Mouse (Mus musculus) 3T3-L1 (cell line): ENCODE data around the gene Tmub1.

ENCODE experiments used
- DNase-seq: peaks from one replicate; pipeline ENCODE4 v3.0.0-alpha.2; 2015; ENCODE audit warnings: low read depth, low spot score

The Tmub1 gene

DNA sequence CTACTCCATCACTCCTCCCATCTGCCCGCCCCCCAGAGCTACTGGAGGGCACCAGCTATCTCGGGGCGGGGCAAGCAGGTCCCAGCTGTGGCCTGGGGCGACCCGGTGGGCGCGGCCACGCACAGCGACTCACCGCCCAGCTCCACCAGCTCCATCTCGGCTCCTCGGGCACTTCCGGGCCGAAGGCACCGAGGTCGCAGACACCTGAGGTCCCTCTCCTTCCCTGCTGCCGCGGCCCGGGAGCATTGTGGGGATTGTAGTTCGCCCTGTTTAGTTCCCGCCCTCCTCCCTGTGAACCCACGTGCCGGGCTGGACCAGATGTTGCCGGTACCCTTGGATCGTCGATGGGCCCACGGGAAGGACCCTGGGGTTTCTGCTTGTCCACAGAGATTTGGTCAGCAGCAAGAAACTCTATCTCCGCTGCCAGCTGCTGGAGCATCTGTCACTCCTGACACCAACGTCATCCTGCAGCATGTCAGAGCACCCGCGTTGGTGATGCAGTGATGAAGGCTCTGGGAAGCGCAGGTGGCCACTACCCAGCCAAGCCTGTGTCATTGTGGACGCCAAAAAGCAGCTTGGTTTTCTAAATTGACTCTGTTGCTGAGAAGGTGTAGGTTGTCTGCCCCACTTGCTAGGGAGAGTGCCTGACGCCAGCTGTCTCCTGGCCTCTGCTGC, at the start of gene Tmub1:
Tmub1 (minus strand) TSS at position 231 of the 675 bp plus-strand sequence.
- DNase-seq: peak; percentile 80

GRCm38 (mm10) chr5:24496756-24497155, 49.1 kb upstream of the Tmub1 start:
- no peak for DNase-seq

DNA sequence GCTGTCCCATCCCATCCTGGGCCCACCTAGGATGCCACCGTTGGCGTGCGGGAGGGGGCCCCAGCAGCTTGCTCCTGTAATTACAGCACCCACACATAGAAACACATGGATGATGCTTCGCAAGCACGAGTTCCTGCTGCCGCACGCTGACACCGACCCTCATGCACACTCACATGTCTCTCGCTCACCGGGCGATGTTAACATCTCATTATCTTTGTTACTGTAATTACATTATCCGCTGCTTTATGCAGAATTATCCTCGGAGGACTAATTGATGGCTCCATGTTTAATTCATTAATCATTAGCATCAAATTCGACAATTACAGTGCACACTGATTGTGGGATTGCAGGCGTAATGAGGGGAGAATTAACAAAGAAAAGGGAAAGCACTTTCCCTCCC, 47.4 kb upstream of the Tmub1 start:
- no peak for DNase-seq

- no peak for DNase-seq
Measured at GRCm38 (mm10) chr5:24492546-24493285, 45.1 kb upstream of the Tmub1 start.

DNA sequence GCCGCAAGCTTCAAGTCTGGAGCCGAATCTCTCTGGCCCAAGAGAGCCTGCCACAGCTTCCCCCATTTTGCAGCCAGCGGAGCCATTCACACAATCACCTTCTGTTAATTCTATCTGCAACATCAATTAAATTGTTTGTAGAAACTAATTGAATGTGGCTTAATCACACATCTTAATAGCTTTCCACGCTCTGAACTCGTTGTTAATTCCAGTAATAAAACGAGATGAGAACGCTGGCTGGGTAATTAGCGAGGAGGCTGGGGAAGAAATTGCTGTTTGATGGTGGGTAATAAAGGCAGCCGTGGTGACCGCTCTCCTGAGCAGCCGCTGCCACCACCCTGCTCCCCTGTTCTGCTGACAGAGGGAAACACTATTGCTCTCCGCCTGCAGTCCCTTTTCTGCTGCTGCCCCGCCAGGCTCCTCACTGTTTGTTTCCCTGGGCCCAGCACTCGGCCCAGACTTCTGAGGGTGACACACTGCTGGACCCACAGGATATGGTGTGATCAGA, 42.8 kb upstream of the Tmub1 start:
- no peak for DNase-seq

GRCm38 (mm10) chr5:24486738-24487137, 39.1 kb upstream of the Tmub1 start:
- no peak for DNase-seq

DNA sequence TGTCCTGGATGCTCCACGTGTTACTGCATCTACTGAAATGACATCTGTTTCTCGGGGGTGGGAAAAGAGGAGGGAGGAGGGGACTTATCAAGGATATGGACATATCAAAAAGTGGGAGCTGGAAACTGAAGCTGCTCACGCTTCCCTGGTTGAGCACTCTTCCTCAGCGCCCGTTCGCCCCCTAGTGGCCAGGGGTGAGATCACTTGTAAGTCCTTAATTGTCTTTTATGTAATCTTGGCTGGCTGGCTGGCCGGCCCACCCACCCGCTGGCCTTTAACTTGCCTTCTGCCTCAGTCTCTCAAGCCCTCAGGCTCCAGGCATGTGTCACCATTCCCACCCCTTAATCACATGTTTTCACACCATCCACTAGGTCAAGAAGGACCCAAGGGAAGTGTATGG, 38.4 kb upstream of the Tmub1 start:
- peak; percentile 95 for DNase-seq

DNA sequence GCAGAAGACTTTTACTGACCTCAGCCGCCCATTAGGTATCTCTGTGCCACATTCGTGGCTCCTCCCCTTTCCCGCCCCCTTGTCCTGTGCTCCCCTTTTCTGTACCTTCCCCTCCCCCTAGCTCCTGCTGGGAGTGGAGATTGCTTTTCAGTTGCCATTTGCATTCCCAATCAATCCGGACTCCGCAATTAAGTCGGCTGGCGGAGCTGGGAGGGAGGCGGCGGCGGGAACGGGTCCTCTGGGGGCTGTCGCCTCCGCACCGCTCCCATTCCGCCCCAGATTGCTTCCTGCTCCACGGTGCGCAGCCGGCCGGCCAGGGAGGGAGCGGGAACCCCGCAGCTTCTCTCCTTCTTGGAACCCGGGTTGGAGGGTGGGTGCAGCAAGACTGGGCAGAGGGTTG, 37.3 kb upstream of the Tmub1 start:
- no peak for DNase-seq

DNA sequence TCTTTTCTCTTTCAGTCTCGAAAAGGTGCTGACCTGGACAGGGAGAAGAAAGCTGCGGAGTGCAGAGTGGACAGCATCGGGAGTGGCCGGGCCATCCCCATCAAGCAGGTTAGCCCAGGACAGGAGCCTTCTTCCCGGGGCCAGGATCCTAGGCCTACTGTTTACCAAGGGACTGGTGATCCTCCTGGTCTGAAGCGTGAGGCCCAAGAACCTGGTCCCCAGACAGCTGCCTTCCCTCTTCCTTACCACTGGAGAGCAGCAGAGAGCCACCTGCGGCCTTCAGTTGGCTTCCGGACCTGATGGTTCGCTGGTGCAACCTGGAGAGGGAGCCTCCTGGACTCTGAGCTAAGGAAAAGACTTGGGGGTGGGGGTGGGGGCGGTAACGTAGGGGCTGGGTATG, 35.7 kb upstream of the Tmub1 start:
- peak; percentile 80 for DNase-seq

GRCm38 (mm10) chr5:24482247-24483079, 34.8 kb upstream of the Tmub1 start:
- no peak for DNase-seq

- DNase-seq: peak; percentile 89
Measured at GRCm38 (mm10) chr5:24481647-24482046, 34.0 kb upstream of the Tmub1 start.

DNA sequence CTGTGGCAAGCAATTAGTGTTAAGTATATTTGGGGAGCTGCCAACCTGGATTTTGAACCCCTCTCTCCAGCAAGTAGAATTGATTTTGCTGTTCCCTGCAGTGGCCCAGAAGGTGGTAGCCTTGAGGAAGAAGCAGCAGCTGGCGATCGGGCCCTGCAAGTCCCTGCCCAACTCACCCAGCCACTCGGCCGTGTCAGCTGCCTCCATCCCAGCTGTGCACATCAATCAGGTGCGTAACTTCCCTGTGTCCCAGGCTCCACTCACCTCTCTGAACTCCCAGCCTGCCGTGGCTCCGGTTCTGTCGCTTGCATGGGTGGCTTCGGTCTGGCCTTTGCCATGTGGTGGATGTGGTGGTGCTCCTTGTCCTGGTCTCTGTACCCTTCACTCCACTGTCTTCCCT, 30.3 kb upstream of the Tmub1 start:
- DNase-seq: no peak

DNA sequence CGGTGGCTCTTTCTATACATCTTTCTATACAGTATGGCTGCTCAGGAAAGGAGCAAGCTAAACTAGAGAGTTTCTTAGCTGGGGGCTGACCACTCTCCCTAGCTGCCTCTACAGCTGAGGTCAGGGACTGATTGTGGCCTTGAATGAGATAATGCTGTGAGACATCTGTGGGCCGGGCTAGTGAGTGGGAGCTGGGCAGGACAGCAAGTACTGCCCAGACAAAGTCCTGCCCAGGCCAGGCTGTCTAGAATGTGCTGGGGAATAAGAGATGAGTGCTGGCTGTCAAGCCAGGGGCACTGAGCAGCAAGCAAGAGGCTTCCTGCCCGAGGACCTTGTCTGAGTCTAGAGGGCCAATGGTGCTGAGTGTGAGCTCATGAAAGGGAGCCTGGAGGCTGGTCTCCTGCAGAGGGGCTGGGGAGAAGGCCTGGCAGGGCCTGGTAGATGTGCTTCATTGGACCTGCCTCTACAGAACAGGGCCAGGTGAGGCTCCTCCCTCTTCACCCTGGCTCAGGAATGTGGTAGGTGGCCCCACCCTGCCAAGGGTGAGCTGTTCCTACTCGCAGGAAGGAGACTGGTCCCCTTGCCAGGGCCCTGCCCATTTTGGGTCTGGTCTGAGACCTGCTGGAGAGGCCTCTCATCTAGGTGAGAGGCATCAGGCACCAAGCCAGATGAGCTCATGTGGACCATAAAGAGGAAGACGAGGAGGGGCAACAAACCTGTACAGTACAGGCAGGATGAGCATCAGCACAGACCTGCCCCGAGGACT, 28.0 kb upstream of the Tmub1 start:
- no peak for DNase-seq

- no peak for DNase-seq
Measured at GRCm38 (mm10) chr5:24474723-24475261, 27.1 kb upstream of the Tmub1 start.

- no peak for DNase-seq
Measured at GRCm38 (mm10) chr5:24474025-24474722, 26.5 kb upstream of the Tmub1 start.

DNA sequence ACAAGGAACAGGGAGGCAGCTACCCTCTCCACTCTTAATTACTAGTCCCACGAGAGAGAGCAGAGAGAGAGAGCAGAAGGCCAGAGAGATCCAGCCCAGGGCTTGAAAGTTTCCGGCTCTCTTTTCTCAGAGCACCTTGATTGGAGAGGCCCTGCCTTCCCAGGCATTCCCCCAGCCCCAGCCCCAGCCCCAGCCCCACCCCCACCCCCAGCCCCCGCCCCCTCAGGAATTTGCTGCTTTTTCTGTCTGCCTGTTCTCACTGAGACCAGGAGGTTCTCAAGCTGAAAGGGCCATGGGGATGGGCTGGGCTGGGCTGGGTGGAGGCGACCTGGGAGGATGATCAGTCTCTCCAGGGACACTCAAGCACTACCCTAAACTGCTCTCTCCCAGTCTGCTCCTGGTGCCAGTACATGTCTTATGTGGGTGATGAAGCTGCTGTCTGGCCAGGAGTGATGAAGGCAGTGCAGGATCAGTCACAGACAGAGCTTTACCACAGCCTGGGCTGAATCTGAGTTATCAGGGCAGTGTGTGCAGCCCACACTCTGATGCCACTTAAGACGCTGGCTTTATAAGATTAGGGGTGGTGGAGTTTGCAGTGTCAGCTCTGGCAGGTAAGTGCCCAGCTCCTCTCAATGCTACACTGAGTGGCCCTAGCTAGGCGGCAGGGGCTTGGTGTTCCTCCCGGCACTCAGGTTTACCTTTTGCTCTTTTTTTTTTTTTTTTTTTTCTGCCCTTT, 25.4 kb upstream of the Tmub1 start:
- no peak for DNase-seq

GRCm38 (mm10) chr5:24470600-24470999, 22.9 kb upstream of the Tmub1 start:
- peak; percentile 83 for DNase-seq

DNA sequence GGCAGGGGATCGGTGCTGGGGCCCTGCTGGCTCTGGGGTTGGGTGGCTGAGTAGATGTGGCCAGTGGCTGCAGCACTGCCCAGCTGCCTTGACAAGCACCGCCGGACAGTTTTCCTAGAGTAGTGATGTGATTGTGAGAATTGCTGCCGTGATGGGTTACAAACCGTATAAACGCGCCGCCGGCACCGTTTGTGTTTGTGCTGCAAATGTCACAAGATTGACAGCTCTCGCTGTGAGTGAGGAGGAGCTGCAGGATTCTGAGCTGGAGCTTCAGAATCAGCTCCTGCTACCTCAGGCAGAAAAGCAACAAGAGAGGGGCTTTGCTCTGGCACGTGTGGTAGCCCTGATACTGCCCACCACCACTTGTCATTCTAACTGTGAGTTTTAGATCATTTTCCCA, 19.1 kb upstream of the Tmub1 start:
- no peak for DNase-seq

- DNase-seq: no peak
Measured at GRCm38 (mm10) chr5:24455613-24456012, 8.0 kb upstream of the Tmub1 start.

- DNase-seq: peak; percentile 82
Measured at GRCm38 (mm10) chr5:24455076-24455475, 7.4 kb upstream of the Tmub1 start.
